Mouse (Mus musculus): ENCODE measurements at regions not wholly inside any gene's neighbourhood (a gene's known extent, or its start where the extent isn't known, plus 50 kb on each side); places are given as distances from the start of the nearest gene placed in this dataset.

- H3K9ac ChIP-seq: no peak overlapping the region
- ATAC-seq (ENCODE audit: low read depth): no peak
- peaks cover 27% of the 10 kb centered on the region for H3K4me1 ChIP-seq (replicated peaks)
- H3K4me3 ChIP-seq: no peak overlapping the region
- no peaks in the 10 kb centered on the region for H3K27me3 ChIP-seq
- H3K4me2 ChIP-seq: no peak overlapping the region
- no peaks in the 10 kb centered on the region for H3K36me3 ChIP-seq
- H3K27ac ChIP-seq (replicated peaks): 0 out of 2 replicates have a peak overlapping the region, but pooled peaks have one; percentile 6
- peaks cover 3% of the 10 kb centered on the region; the same call in 1 of the 2 replicates for H3K9me3 ChIP-seq
- 12% methylated on average over 8 of the region's 8 CpGs for WGBS
Observed at GRCm38 (mm10) chr4:153288362-153288761, 194.2 kb downstream of the Ajap1 start.

- no peak overlapping the region for H3K4me2 ChIP-seq
- H3K4me1 ChIP-seq (replicated peaks): peaks cover 12% of the 10 kb centered on the region
- H3K4me3 ChIP-seq: no peak overlapping the region
- no peaks in the 10 kb centered on the region for H3K27me3 ChIP-seq
- H3K27ac ChIP-seq (replicated peaks): no peak overlapping the region
- no peak overlapping the region for H3K9ac ChIP-seq
- ATAC-seq (ENCODE audit: low read depth): no peak
- 91% methylated on average over 5 of the region's 5 CpGs for WGBS
- H3K9me3 ChIP-seq: peaks cover 5% of the 10 kb centered on the region; the same call in 1 of the 2 replicates
- no peaks in the 10 kb centered on the region for H3K36me3 ChIP-seq
Observed at GRCm38 (mm10) chr4:153284209-153284608, 198.4 kb downstream of the Ajap1 start.

- H3K27ac ChIP-seq (replicated peaks): no peak overlapping the region
- H3K36me3 ChIP-seq: no peaks in the 10 kb centered on the region
- H3K4me3 ChIP-seq: no peak overlapping the region
- no peak overlapping the region for H3K4me2 ChIP-seq
- ATAC-seq (ENCODE audit: low read depth): no peak
- no peak overlapping the region for H3K9ac ChIP-seq
- 59% methylated on average over 5 of the region's 5 CpGs for WGBS
- H3K4me1 ChIP-seq (replicated peaks): 0 out of 2 replicates have a peak, but pooled peaks cover 2% of the 10 kb centered on the region
- H3K27me3 ChIP-seq: no peaks in the 10 kb centered on the region
- H3K9me3 ChIP-seq: no peaks in the 10 kb centered on the region
Observed at GRCm38 (mm10) chr4:153276571-153276970, 206.0 kb downstream of the Ajap1 start.

- Histone ChIP-seq H3K36me3 (no peaks in the 10 kb centered on the region), H3K27me3 (no peaks in the 10 kb centered on the region), H3K4me3 (no peak overlapping the region), H3K9ac (no peak overlapping the region), H3K4me2 (no peak overlapping the region), H3K4me1 (replicated peaks) (peaks cover 20% of the 10 kb centered on the region), H3K9me3 (no peaks in the 10 kb centered on the region), H3K27ac (replicated peaks) (no peak overlapping the region)
- ATAC-seq (ENCODE audit: low read depth): no peak
- WGBS: 38% methylated on average over 5 of the region's 5 CpGs
Observed at GRCm38 (mm10) chr4:153271376-153271775, 211.2 kb downstream of the Ajap1 start.

- no peak for ATAC-seq (ENCODE audit: low read depth)
Observed at GRCm38 (mm10) chr4:153263216-153263805, 219.3 kb downstream of the Ajap1 start.

GRCm38 (mm10) chr4:153260941-153261557, 221.6 kb downstream of the Ajap1 start:
- Histone ChIP-seq H3K4me3 (no peak overlapping the region), H3K36me3 (no peaks in the 10 kb centered on the region), H3K9me3 (no peaks in the 10 kb centered on the region), H3K4me1 (replicated peaks) (peaks cover 19% of the 10 kb centered on the region), H3K27ac (replicated peaks) (peak overlapping the region; percentile 38), H3K4me2 (no peak overlapping the region), H3K27me3 (no peaks in the 10 kb centered on the region), H3K9ac (no peak overlapping the region)
- 35% methylated on average over 14 of the region's 14 CpGs for WGBS
- peak; percentile 59; the same call in 1 of the 2 replicates for ATAC-seq (ENCODE audit: low read depth)

More at GRCm38 (mm10) chr4:153263216-153263805, 219.3 kb downstream of the Ajap1 start:
- Histone ChIP-seq H3K36me3 (no peaks in the 10 kb centered on the region), H3K9me3 (no peaks in the 10 kb centered on the region), H3K9ac (no peak overlapping the region), H3K27ac (replicated peaks) (0 out of 2 replicates have a peak overlapping the region, but pooled peaks have one; percentile 28), H3K4me2 (no peak overlapping the region), H3K4me3 (no peak overlapping the region), H3K4me1 (replicated peaks) (peaks cover 19% of the 10 kb centered on the region), H3K27me3 (no peaks in the 10 kb centered on the region)
- WGBS: 73% methylated on average over 15 of the region's 15 CpGs

GRCm38 (mm10) chr4:153251943-153252342, 230.7 kb downstream of the Ajap1 start:
- Histone ChIP-seq H3K4me1 (replicated peaks) (peaks cover 30% of the 10 kb centered on the region), H3K9ac (no peak overlapping the region), H3K4me3 (no peak overlapping the region), H3K36me3 (no peaks in the 10 kb centered on the region), H3K4me2 (no peak overlapping the region), H3K9me3 (no peaks in the 10 kb centered on the region), H3K27ac (replicated peaks) (no peak overlapping the region), H3K27me3 (no peaks in the 10 kb centered on the region; the same call in 1 of the 2 replicates)
- WGBS: 66% methylated on average over 3 of the region's 3 CpGs
- no peak for ATAC-seq (ENCODE audit: low read depth)

GRCm38 (mm10) chr4:153251311-153251710, 231.3 kb downstream of the Ajap1 start:
- 40% methylated on average over 8 of the region's 8 CpGs for WGBS
- no peak overlapping the region for H3K9ac ChIP-seq
- no peak overlapping the region for H3K4me3 ChIP-seq
- H3K4me1 ChIP-seq (replicated peaks): peaks cover 30% of the 10 kb centered on the region
- no peak overlapping the region for H3K4me2 ChIP-seq
- H3K27me3 ChIP-seq: no peaks in the 10 kb centered on the region; the same call in 1 of the 2 replicates
- H3K27ac ChIP-seq (replicated peaks): peak overlapping the region; percentile 43
- ATAC-seq (ENCODE audit: low read depth): no peak
- no peaks in the 10 kb centered on the region for H3K9me3 ChIP-seq
- no peaks in the 10 kb centered on the region for H3K36me3 ChIP-seq

GRCm38 (mm10) chr4:153236680-153237079, 245.9 kb downstream of the Ajap1 start:
- Histone ChIP-seq H3K36me3 (no peaks in the 10 kb centered on the region), H3K4me3 (no peak overlapping the region), H3K4me1 (replicated peaks) (peaks cover 13% of the 10 kb centered on the region), H3K27me3 (no peaks in the 10 kb centered on the region; the same call in 1 of the 2 replicates), H3K27ac (replicated peaks) (no peak overlapping the region; the same call in 1 of the 2 replicates), H3K4me2 (peak overlapping the region; percentile 6; the same call in 1 of the 2 replicates), H3K9me3 (no peaks in the 10 kb centered on the region), H3K9ac (no peak overlapping the region)
- peak; percentile 36 for ATAC-seq (ENCODE audit: low read depth)
- WGBS: 5% methylated on average over 12 of the region's 12 CpGs

- no peaks in the 10 kb centered on the region for H3K9me3 ChIP-seq
- no peak overlapping the region for H3K4me3 ChIP-seq
- H3K4me1 ChIP-seq (replicated peaks): peaks cover 27% of the 10 kb centered on the region
- no peak for ATAC-seq (ENCODE audit: low read depth)
- no peak overlapping the region for H3K4me2 ChIP-seq
- no peak overlapping the region for H3K9ac ChIP-seq
- 79% methylated on average over 5 of the region's 5 CpGs for WGBS
- H3K36me3 ChIP-seq: no peaks in the 10 kb centered on the region
- H3K27me3 ChIP-seq: no peaks in the 10 kb centered on the region; the same call in 1 of the 2 replicates
- no peak overlapping the region for H3K27ac ChIP-seq (replicated peaks)
Observed at GRCm38 (mm10) chr4:153233762-153234161, 248.8 kb downstream of the Ajap1 start.

GRCm38 (mm10) chr4:153229221-153229620, 253.4 kb downstream of the Ajap1 start:
- no peak for ATAC-seq (ENCODE audit: low read depth)
- H3K9ac ChIP-seq: no peak overlapping the region
- H3K27ac ChIP-seq (replicated peaks): no peak overlapping the region
- no peaks in the 10 kb centered on the region for H3K36me3 ChIP-seq
- H3K4me2 ChIP-seq: no peak overlapping the region
- H3K9me3 ChIP-seq: no peaks in the 10 kb centered on the region
- no peak overlapping the region for H3K4me3 ChIP-seq
- H3K4me1 ChIP-seq (replicated peaks): peaks cover 24% of the 10 kb centered on the region
- 67% methylated on average over 5 of the region's 5 CpGs for WGBS
- no peaks in the 10 kb centered on the region for H3K27me3 ChIP-seq

GRCm38 (mm10) chr4:153227680-153228420, 254.8 kb downstream of the Ajap1 start:
- Histone ChIP-seq H3K4me1 (replicated peaks) (peaks cover 24% of the 10 kb centered on the region), H3K27ac (replicated peaks) (no peak overlapping the region), H3K36me3 (no peaks in the 10 kb centered on the region), H3K4me2 (no peak overlapping the region), H3K9ac (no peak overlapping the region), H3K9me3 (no peaks in the 10 kb centered on the region), H3K27me3 (no peaks in the 10 kb centered on the region), H3K4me3 (no peak overlapping the region)
- WGBS: 86% methylated on average over 13 of the region's 13 CpGs
- ATAC-seq (ENCODE audit: low read depth): no peak

Measured in neural tube, embryonic 13.5 days (tissue).